Mouse (Mus musculus) E14TG2a.4 (cell line): ENCODE measurements around the gene Znrf1.
A peak's percentile ranks its signal among the peaks of the same experiment; 100 is the strongest.

Source experiments
- H3K27me3 ChIP-seq: 2 replicates; pipeline ENCODE4 v1.6.1; 2014; ENCODE audit warnings: low read length, control low read depth; ENCODE audit not compliant: insufficient read depth
- H3K36me3 ChIP-seq: 2 replicates; pipeline ENCODE4 v1.6.1; 2014; ENCODE audit warnings: low read length, control low read depth; ENCODE audit not compliant: insufficient read depth
- H3K4me1 ChIP-seq: replicated peaks from 2 replicates; pipeline ENCODE4 v1.6.1; 2014; ENCODE audit warnings: low read depth, low read length, control low read depth
- H3K4me3 ChIP-seq: replicated peaks from 2 replicates; pipeline ENCODE4 v1.5.1; 2014; ENCODE audit warnings: mild to moderate bottlenecking, low read length
- H3K9me3 ChIP-seq: 2 replicates; pipeline ENCODE4 v1.6.1; 2014; ENCODE audit warnings: low read length, control low read depth
- CTCF ChIP-seq: conservative IDR thresholded peaks from 2 replicates; pipeline ENCODE4 v1.5.1; 2014; ENCODE audit warnings: low read length
- NANOG ChIP-seq: IDR thresholded peaks from 2 replicates; pipeline ENCODE4 v1.6.1; 2014; ENCODE audit warnings: borderline replicate concordance, low read length, mixed read lengths
- POU5F1 ChIP-seq: IDR thresholded peaks from 2 replicates; pipeline ENCODE4 v1.6.1; 2014; ENCODE audit warnings: low read length, borderline replicate concordance

Znrf1 gene

GRCm38 (mm10) chr8:111568029-111568428 is 32.1 kb downstream of the Znrf1 start:
- TF ChIP-seq POU5F1 (no peak), NANOG (no peak), CTCF (no peak; the same call in 1 of the 2 replicates)
- Histone ChIP-seq H3K9me3 (no peaks in the 10 kb centered on the region), H3K4me1 (peaks cover 78% of the 10 kb centered on the region), H3K4me3 (0 out of 2 replicates have a peak overlapping the region, but pooled peaks have one; percentile 17), H3K27me3 (no peaks in the 10 kb centered on the region), H3K36me3 (no peaks in the 10 kb centered on the region)

GRCm38 (mm10) chr8:111569926-111570325 is 34.0 kb downstream of the Znrf1 start:
- H3K4me3 ChIP-seq = no peak overlapping the region
- H3K36me3 ChIP-seq = no peaks in the 10 kb centered on the region
- H3K27me3 ChIP-seq = no peaks in the 10 kb centered on the region
- no peak for TF ChIP-seq CTCF
- no peaks in the 10 kb centered on the region for H3K9me3 ChIP-seq
- H3K4me1 ChIP-seq = peaks cover 81% of the 10 kb centered on the region

GRCm38 (mm10) chr8:111570432-111570831 is 34.5 kb downstream of the Znrf1 start:
- TF ChIP-seq NANOG (no peak), POU5F1 (no peak), CTCF (no peak)
- no peak overlapping the region for H3K4me3 ChIP-seq
- H3K27me3 ChIP-seq = no peaks in the 10 kb centered on the region
- peaks cover 1% of the 10 kb centered on the region; the same call in 1 of the 2 replicates for H3K36me3 ChIP-seq
- H3K4me1 ChIP-seq = peaks cover 76% of the 10 kb centered on the region
- no peaks in the 10 kb centered on the region for H3K9me3 ChIP-seq

GRCm38 (mm10) chr8:111571661-111572060 is 35.8 kb downstream of the Znrf1 start:
- H3K9me3 ChIP-seq = no peaks in the 10 kb centered on the region
- TF ChIP-seq NANOG (no peak), POU5F1 (no peak), CTCF (no peak)
- H3K4me1 ChIP-seq = peaks cover 66% of the 10 kb centered on the region
- no peaks in the 10 kb centered on the region for H3K27me3 ChIP-seq
- peaks cover 10% of the 10 kb centered on the region for H3K36me3 ChIP-seq
- H3K4me3 ChIP-seq = no peak overlapping the region

- no peaks in the 10 kb centered on the region for H3K9me3 ChIP-seq
- no peaks in the 10 kb centered on the region for H3K27me3 ChIP-seq
- no peak overlapping the region for H3K4me3 ChIP-seq
- peaks cover 63% of the 10 kb centered on the region for H3K4me1 ChIP-seq
- peaks cover 11% of the 10 kb centered on the region for H3K36me3 ChIP-seq
- TF ChIP-seq NANOG (no peak), POU5F1 (no peak), CTCF (no peak)
Measured at GRCm38 (mm10) chr8:111572431-111572830, 36.5 kb downstream of the Znrf1 start.

GRCm38 (mm10) chr8:111573583-111573982 is 37.7 kb downstream of the Znrf1 start:
- Histone ChIP-seq H3K4me1 (peaks cover 52% of the 10 kb centered on the region), H3K36me3 (peaks cover 17% of the 10 kb centered on the region), H3K9me3 (no peaks in the 10 kb centered on the region), H3K27me3 (no peaks in the 10 kb centered on the region), H3K4me3 (peak overlapping the region; percentile 59)
- no peak for TF ChIP-seq NANOG
- TF ChIP-seq CTCF = no peak
- TF ChIP-seq POU5F1 = no peak

- H3K27me3 ChIP-seq = no peaks in the 10 kb centered on the region
- H3K36me3 ChIP-seq = peaks cover 21% of the 10 kb centered on the region
- peaks cover 49% of the 10 kb centered on the region for H3K4me1 ChIP-seq
- H3K9me3 ChIP-seq = no peaks in the 10 kb centered on the region
- peak overlapping the region; percentile 59 for H3K4me3 ChIP-seq
- no peak for TF ChIP-seq NANOG
- no peak for TF ChIP-seq CTCF
- no peak for TF ChIP-seq POU5F1
Measured at GRCm38 (mm10) chr8:111574016-111574415, 38.1 kb downstream of the Znrf1 start.

- H3K27me3 ChIP-seq = no peaks in the 10 kb centered on the region
Measured at GRCm38 (mm10) chr8:111575492-111575891, 39.6 kb downstream of the Znrf1 start.

GRCm38 (mm10) chr8:111576501-111576900 is 40.6 kb downstream of the Znrf1 start:
- Histone ChIP-seq H3K4me1 (peaks cover 38% of the 10 kb centered on the region), H3K9me3 (no peaks in the 10 kb centered on the region), H3K4me3 (no peak overlapping the region), H3K27me3 (no peaks in the 10 kb centered on the region), H3K36me3 (peaks cover 24% of the 10 kb centered on the region)
- TF ChIP-seq POU5F1 = no peak
- TF ChIP-seq NANOG = no peak
- TF ChIP-seq CTCF = no peak

More at GRCm38 (mm10) chr8:111575492-111575891, 39.6 kb downstream of the Znrf1 start:
- peaks cover 24% of the 10 kb centered on the region for H3K36me3 ChIP-seq
- no peak for TF ChIP-seq CTCF
- TF ChIP-seq NANOG = no peak
- no peak for TF ChIP-seq POU5F1
- H3K9me3 ChIP-seq = no peaks in the 10 kb centered on the region
- H3K4me1 ChIP-seq = peaks cover 42% of the 10 kb centered on the region
- no peak overlapping the region for H3K4me3 ChIP-seq
